Mouse (Mus musculus) embryo, embryonic 11 days (tissue): ENCODE data around the gene Josd2.

Experiments
- DNase-seq: peaks from one replicate; pipeline ENCODE4 v3.0.0-alpha.2; 2015

The Josd2 gene

GRCm38 (mm10) chr7:44446070-44446855 is 21.5 kb upstream of the Josd2 start:
- DNase-seq, result no peak

- DNase-seq, result no peak
These were observed 14.5 kb upstream of the Josd2 start for GRCm38 (mm10) chr7:44453256-44453655.

GRCm38 (mm10) chr7:44456302-44456701 is 11.5 kb upstream of the Josd2 start:
- no peak for DNase-seq

- no peak for DNase-seq
These were observed 7.7 kb upstream of the Josd2 start for GRCm38 (mm10) chr7:44460067-44460466.

- no peak for DNase-seq
These were observed 6.8 kb upstream of the Josd2 start for GRCm38 (mm10) chr7:44460767-44461502.

GRCm38 (mm10) chr7:44461503-44462217 is 6.1 kb upstream of the Josd2 start:
- DNase-seq, result no peak

GRCm38 (mm10) chr7:44462218-44463055 is 5.3 kb upstream of the Josd2 start:
- peak; percentile 82 for DNase-seq

- no peak for DNase-seq
These were observed 4.7 kb upstream of the Josd2 start for GRCm38 (mm10) chr7:44463056-44463425.

- no peak for DNase-seq
These were observed 4.1 kb upstream of the Josd2 start for GRCm38 (mm10) chr7:44463556-44464225.

- peak; percentile 39 for DNase-seq
These were observed 3.3 kb upstream of the Josd2 start for GRCm38 (mm10) chr7:44464511-44464910.

GRCm38 (mm10) chr7:44465111-44465510 is 2.7 kb upstream of the Josd2 start, which contains the start of gene Aspdh:
Gene Aspdh, plus strand, starts transcription at chr7:44465391.
- DNase-seq, result no peak

GRCm38 (mm10) chr7:44466006-44466887 is 1.5 kb upstream of the Josd2 start:
- no peak for DNase-seq

GRCm38 (mm10) chr7:44466888-44467311 is 880 bp upstream of the Josd2 start:
- no peak for DNase-seq

GRCm38 (mm10) chr7:44468644-44469285 is 985 bp downstream of the Josd2 start:
- DNase-seq, result no peak

GRCm38 (mm10) chr7:44469677-44470675 is 2.2 kb downstream of the Josd2 start:
- DNase-seq, result no peak

- DNase-seq, result no peak
These were observed 3.2 kb downstream of the Josd2 start for GRCm38 (mm10) chr7:44470696-44471612.

GRCm38 (mm10) chr7:44471880-44472557 is 4.2 kb downstream of the Josd2 start:
- no peak for DNase-seq

- DNase-seq, result no peak
These were observed 4.7 kb downstream of the Josd2 start for GRCm38 (mm10) chr7:44472558-44472885.
